Mouse (Mus musculus): ENCODE results near the gene Tmem117. TPM values are rescaled to one million over a fixed set of nuclear protein-coding genes. Genes with fewer than 3 reads are reported as not detected.

Tmem117 gene
- polyA plus RNA-seq, 1 experiment from 2014 or later, result 5.6 TPM

DNA sequence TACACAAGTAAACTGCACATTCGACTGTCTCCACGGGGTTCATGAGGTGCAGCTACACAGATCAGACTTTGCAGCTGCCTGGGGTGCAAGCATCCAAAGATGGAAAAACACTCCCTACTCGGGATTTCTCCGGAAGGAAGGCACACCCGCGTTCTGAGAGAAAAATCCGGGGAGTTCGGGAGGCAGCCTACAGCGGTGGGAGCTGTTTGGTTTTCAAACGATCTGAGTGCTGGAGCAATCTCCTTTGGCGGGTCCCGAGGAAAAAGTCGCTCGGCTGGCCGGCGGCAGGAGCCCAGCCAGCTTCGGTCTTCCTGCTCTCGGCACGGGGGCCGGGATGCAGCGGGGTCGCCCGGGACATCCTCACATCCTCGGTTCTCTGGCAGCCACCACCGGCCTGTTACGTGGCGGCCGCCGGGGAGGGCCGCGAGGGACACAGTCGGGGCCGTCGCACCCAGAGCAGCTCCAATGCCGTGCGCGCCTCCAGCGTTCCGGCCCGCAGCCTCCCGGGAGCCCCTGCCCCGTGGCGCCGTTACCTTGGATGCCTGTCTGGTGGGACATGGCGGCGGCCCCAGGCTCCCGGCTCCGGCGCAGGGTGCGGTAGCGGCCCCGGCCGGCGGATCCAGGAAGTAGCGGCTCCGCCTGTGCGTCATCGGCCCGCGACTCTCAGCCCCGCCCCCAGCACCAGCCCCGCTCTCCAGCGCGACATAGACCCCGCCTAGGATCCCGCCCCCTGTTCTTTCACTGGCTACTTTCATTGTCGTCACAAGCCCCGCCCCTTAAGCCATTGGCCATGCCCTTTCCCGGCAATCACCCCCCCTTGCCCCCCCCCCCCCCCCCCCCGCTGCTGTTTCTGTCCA lies 39.6 kb upstream of the Tmem117 start, which contains the start of gene Twf1:
Twf1 (minus strand) TSS at position 671 of the 857 bp plus-strand sequence.
- peaks cover 1% of the 10 kb centered on the region; the same call in 1 of the 2 replicates for H3K36me3 ChIP-seq (ENCODE audit: control insufficient read depth, insufficient read depth, low read length)
- H3K9ac ChIP-seq (ENCODE audit: low read length), result peak within 1 kb of the TSS; percentile 95
- H3K4me3 ChIP-seq (ENCODE audit: low read depth, low read length), result peak within 1 kb of the TSS; percentile 99
- under 1% methylated on average over 65 of the region's 70 CpGs for WGBS
- peak; percentile 99 for DNase-seq (ENCODE audit: low spot score)
- H3K4me2 ChIP-seq (replicated peaks; ENCODE audit: low read depth), result peak within 1 kb of the TSS; percentile 58
- TF ChIP-seq CTCF (IDR thresholded peaks at IDR 0.05; ENCODE audit: low read depth) (peak; percentile 43), EP300 (optimal IDR thresholded peaks at IDR 0.05) (peak; percentile 42)
- peak; percentile 100 for ATAC-seq (ENCODE audit: low FRiP score, low TSS enrichment)
- H3K4me1 ChIP-seq (replicated peaks; ENCODE audit: control insufficient read depth, insufficient read depth), result no peaks in the 10 kb centered on the region
- H3K27me3 ChIP-seq (ENCODE audit: control insufficient read depth, insufficient read depth, low read length), result no peaks in the 10 kb centered on the region
- peak within 1 kb of the TSS; percentile 84 for H3K27ac ChIP-seq (replicated peaks)
- no peaks in the 10 kb centered on the region for H3K9me3 ChIP-seq (ENCODE audit: control insufficient read depth, low read length)

DNA sequence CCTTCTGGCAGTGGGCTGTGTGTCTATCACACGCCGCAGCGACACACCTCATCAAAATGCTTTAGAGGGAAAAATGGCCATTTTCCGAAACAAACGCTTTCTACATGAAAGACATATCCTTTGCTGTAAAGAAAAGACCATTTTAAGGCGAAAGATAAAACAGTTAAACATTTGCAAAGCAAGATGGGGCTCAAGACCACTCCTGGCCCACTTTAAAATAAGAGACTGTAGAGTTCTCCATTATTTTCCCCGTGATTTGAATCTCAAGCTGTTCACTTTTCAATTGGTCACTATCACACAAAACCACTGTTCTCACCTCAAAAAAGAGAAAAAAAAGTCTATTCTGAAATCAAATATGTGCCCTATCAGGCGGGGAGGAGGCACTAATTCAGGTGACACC lies 38.9 kb upstream of the Tmem117 start:
- TF ChIP-seq EP300 (optimal IDR thresholded peaks at IDR 0.05) (no peak), CTCF (IDR thresholded peaks at IDR 0.05; ENCODE audit: low read depth) (no peak)
- Histone ChIP-seq H3K36me3 (ENCODE audit: control insufficient read depth, insufficient read depth, low read length) (no peaks in the 10 kb centered on the region), H3K9me3 (ENCODE audit: control insufficient read depth, low read length) (no peaks in the 10 kb centered on the region), H3K4me3 (ENCODE audit: low read depth, low read length) (peak overlapping the region; percentile 99), H3K4me2 (replicated peaks; ENCODE audit: low read depth) (peak overlapping the region; percentile 47), H3K27ac (replicated peaks) (no peak overlapping the region), H3K27me3 (ENCODE audit: control insufficient read depth, insufficient read depth, low read length) (no peaks in the 10 kb centered on the region), H3K9ac (ENCODE audit: low read length) (no peak overlapping the region), H3K4me1 (replicated peaks; ENCODE audit: control insufficient read depth, insufficient read depth) (no peaks in the 10 kb centered on the region)
- WGBS, result 9% methylated on average over 8 of the region's 8 CpGs
- no peak for DNase-seq (ENCODE audit: low spot score)
- 0 out of 2 replicates have a peak, but pooled peaks have one; percentile 1 for ATAC-seq (ENCODE audit: low FRiP score, low TSS enrichment)

DNA sequence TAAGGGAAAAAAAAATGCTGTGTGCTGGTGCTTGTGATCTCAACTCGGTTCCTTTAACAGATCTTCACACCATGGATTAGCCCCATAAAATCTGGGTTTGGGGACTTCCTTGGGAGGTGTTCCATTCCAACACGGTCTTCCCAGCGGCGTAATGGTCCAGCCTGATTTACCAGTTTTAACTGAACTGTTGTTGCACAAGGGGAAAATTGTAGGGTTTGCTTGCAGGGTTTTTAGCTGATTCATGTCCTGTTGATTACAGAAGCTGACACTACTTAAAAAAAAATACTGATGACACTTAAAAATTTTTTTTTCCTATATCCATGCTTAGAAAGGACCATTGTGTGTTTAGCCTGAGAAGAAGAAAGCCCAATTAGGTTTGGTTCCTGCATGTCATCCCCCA lies 37.7 kb upstream of the Tmem117 start:
- Histone ChIP-seq H3K36me3 (ENCODE audit: control insufficient read depth, insufficient read depth, low read length) (no peaks in the 10 kb centered on the region), H3K4me3 (ENCODE audit: low read depth, low read length) (no peak overlapping the region), H3K4me1 (replicated peaks; ENCODE audit: control insufficient read depth, insufficient read depth) (no peaks in the 10 kb centered on the region), H3K9me3 (ENCODE audit: control insufficient read depth, low read length) (no peaks in the 10 kb centered on the region), H3K27ac (replicated peaks) (0 out of 2 replicates have a peak overlapping the region, but pooled peaks have one; percentile 40), H3K9ac (ENCODE audit: low read length) (no peak overlapping the region), H3K27me3 (ENCODE audit: control insufficient read depth, insufficient read depth, low read length) (no peaks in the 10 kb centered on the region), H3K4me2 (replicated peaks; ENCODE audit: low read depth) (no peak overlapping the region)
- TF ChIP-seq CTCF (IDR thresholded peaks at IDR 0.05; ENCODE audit: low read depth) (no peak), EP300 (optimal IDR thresholded peaks at IDR 0.05) (no peak)
- ATAC-seq (ENCODE audit: low FRiP score, low TSS enrichment), result no peak
- DNase-seq (ENCODE audit: low spot score), result no peak
- WGBS, result 79% methylated on average over 4 of the region's 4 CpGs

DNA sequence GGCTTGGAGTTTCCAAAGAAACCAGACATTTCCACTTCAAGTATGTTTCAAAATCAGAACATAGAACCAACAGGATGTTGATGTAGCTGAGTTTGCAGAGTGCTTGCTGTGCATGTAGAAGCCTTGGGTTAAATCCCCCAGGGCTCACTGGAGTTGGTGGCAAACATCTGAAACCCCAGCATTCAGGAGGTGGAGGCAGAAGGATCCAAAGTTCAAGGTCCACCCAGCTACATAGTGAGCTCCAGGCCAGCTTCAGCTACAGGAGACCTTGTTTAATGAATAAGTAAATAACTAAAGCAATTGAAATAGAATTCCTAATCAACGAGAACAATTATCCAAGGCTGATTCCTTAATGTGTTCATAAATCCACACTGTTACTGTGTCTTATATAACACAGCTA lies 35.4 kb upstream of the Tmem117 start:
- ATAC-seq (ENCODE audit: low FRiP score, low TSS enrichment), result no peak

DNA sequence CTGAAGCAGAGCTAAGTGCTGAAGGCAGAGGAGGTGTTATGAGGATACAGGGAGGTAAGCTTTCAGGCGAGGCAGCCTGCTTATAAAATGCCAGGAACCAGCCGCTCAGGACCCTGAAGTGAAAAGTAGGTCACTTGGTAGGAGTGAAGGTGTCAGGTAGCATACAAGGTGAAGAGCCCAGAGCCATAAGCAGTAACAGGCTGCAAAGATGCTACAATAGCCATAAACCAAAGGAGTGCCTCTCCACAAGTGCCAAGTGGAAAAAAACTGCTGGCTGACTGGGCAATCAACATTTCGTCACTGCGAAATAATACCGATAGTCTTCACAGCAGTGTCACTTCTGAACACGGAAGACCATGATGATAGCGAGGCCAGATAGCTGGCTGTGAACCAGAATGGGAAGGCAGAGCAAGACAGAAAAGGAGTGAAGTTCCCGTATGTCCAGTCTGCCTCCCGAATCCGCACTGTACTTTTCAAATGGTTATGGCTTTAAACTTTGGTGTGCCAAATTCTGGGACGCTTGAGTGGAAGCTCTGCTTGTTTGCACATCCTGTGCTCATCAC lies 28.8 kb upstream of the Tmem117 start:
- no peak for ATAC-seq (ENCODE audit: low FRiP score, low TSS enrichment)
- no peak for DNase-seq (ENCODE audit: low spot score)
- no peaks in the 10 kb centered on the region for H3K4me1 ChIP-seq (replicated peaks; ENCODE audit: control insufficient read depth, insufficient read depth)

More for the DNA sequence above, 35.4 kb upstream of the Tmem117 start:
- 59% methylated on average over 1 of the region's 1 CpGs for WGBS
- Histone ChIP-seq H3K4me2 (replicated peaks; ENCODE audit: low read depth) (no peak overlapping the region), H3K27ac (replicated peaks) (no peak overlapping the region), H3K4me1 (replicated peaks; ENCODE audit: control insufficient read depth, insufficient read depth) (no peaks in the 10 kb centered on the region), H3K4me3 (ENCODE audit: low read depth, low read length) (no peak overlapping the region), H3K36me3 (ENCODE audit: control insufficient read depth, insufficient read depth, low read length) (no peaks in the 10 kb centered on the region), H3K9ac (ENCODE audit: low read length) (no peak overlapping the region), H3K27me3 (ENCODE audit: control insufficient read depth, insufficient read depth, low read length) (no peaks in the 10 kb centered on the region), H3K9me3 (ENCODE audit: control insufficient read depth, low read length) (no peaks in the 10 kb centered on the region)
- no peak for DNase-seq (ENCODE audit: low spot score)
- TF ChIP-seq EP300 (optimal IDR thresholded peaks at IDR 0.05) (no peak), CTCF (IDR thresholded peaks at IDR 0.05; ENCODE audit: low read depth) (no peak)

More for the DNA sequence above, 28.8 kb upstream of the Tmem117 start:
- Histone ChIP-seq H3K9me3 (ENCODE audit: control insufficient read depth, low read length) (no peaks in the 10 kb centered on the region), H3K36me3 (ENCODE audit: control insufficient read depth, insufficient read depth, low read length) (no peaks in the 10 kb centered on the region), H3K9ac (ENCODE audit: low read length) (no peak overlapping the region), H3K4me2 (replicated peaks; ENCODE audit: low read depth) (no peak overlapping the region), H3K27me3 (ENCODE audit: control insufficient read depth, insufficient read depth, low read length) (no peaks in the 10 kb centered on the region), H3K4me3 (ENCODE audit: low read depth, low read length) (no peak overlapping the region), H3K27ac (replicated peaks) (no peak overlapping the region)
- no peak for TF ChIP-seq CTCF (IDR thresholded peaks at IDR 0.05; ENCODE audit: low read depth)
- no peak for TF ChIP-seq EP300 (optimal IDR thresholded peaks at IDR 0.05)
- 81% methylated on average over 11 of the region's 11 CpGs for WGBS

Data from stomach, postnatal 0 days (tissue).